Mouse (Mus musculus): ENCODE results near the gene Gm45021.

DNA sequence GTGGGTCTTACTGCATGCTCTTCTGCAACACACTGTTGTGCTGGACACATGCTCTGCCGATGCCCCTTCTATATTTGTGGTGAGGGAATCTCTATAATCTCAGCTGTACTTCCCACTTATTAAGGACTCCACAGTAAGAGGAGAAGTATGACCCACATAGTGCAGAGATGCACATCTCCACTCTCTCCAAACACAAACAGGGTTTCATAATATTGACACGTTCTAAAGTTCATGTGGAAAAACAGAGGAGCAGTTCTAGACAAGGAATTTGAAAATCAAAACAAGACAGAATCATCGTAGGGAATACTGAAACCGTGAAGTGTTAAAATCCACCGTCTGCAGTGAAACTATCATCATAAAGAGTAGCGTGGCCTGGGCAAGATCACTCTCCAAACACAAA is 2.5 kb downstream of the Gm45021 start:
- TF ChIP-seq CTCF (IDR thresholded peaks at IDR 0.05; ENCODE audit: low read depth, low read length) (no peak), TAL1 (conservative IDR thresholded peaks at IDR 0.05; ENCODE audit: low read depth, low read length) (no peak), GATA1 (IDR thresholded peaks at IDR 0.05; ENCODE audit: borderline replicate concordance, low read length) (no peak), GATA2 (IDR thresholded peaks at IDR 0.05; ENCODE audit: borderline replicate concordance, low read depth, low read length) (no peak), POLR2AphosphoS5 (IDR thresholded peaks at IDR 0.05; ENCODE audit: insufficient replicate concordance, low read depth, low read length) (no peak)

Data from G1E (cell line).